Mouse (Mus musculus): ENCODE results near the gene Pip4k2b. TPM values are rescaled to one million over a fixed set of nuclear protein-coding genes. Genes with fewer than 3 reads are reported as not detected.
A peak's percentile ranks its signal among the peaks of the same experiment; 100 is the strongest.

Gene Pip4k2b
- total and polyA plus RNA-seq, 3 experiments: 23.3 to 44.0 (median 30.8) TPM

DNA sequence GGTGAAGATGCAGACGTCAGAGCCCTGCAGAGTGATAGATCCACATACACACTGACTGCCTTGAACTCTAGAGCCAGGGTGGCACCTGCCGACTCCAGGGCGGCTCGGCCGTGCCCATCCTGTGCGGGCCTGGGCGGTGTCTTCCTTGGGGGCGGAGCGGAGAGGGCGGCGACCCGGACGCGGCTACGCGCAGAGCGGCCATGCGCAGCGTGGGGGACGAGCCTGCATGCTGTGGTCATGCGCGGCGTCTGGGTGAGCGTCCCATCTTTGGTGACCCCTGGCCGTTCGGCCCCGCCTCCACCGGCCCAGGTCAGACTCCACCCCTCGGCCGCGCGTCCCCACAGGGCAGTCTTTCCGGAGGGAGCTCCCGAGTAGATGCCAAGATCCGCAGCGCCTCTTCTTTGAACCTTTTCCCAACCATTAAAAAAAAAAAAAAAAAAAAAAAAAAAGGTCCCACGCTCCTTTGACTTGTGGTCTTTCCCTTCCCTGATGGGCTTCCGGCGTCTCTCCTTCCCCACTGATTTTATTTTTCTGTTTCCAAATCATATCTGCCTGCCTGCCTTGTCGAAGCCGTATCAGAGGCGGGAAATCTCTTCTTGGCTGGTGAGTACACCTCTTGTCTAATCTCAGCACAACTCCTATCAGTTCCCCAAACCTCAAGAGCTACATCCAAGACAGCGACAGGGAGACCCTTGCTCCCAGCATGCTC lies 58.7 kb downstream of the Pip4k2b start, which contains the start of gene Cisd3:
Gene Cisd3, plus strand, starts transcription at position 214 of the 709 bp plus-strand sequence.
- dilution Hi-C loops (cut with MboI; ENCODE audit: extremely low pct_ligation_motif_present, extremely low pct_unique_long_range_greater_than_20kb, low sequenced_read_pairs): no loop called here
- in situ Hi-C loops (cut with MboI; ENCODE audit: low pct_ligation_motif_present, low pct_unique_long_range_greater_than_20kb, low sequenced_read_pairs): no loop called here
- H3K9me3 ChIP-seq (replicated peaks; ENCODE audit: low read length): no peaks in the 10 kb centered on the region
- peak within 1 kb of the TSS; percentile 62 to 79 (median 68) for H3K4me3 ChIP-seq (replicated peaks in 1 of 3; ENCODE audit: low read depth in 2 of 3, low read length in 2 of 3, poor library complexity in 1 of 3)
- DNase-seq (ENCODE audit: extremely low read depth): peak; percentile 93
- TF ChIP-seq MEF2A (IDR thresholded peaks at IDR 0.05; ENCODE audit: borderline replicate concordance, low read depth, low read length): peak; percentile 48; the same call in 1 of the 2 replicates
- TF ChIP-seq CTCF (conservative IDR thresholded peaks at IDR 0.05 in 1 of 2, IDR thresholded peaks at IDR 0.05 in 1 of 2; ENCODE audit: low read depth in 2 of 2, low read length in 2 of 2): peak in 1 of 2 experiments; percentile 26; a peak in 1 of 4 replicates
- TF ChIP-seq RAD21 (IDR thresholded peaks at IDR 0.05; ENCODE audit: low read depth, low read length): peak; percentile 10
- no peak for TF ChIP-seq USF2 (conservative IDR thresholded peaks at IDR 0.05; ENCODE audit: low read depth, low read length)
- no peak; the same call in 1 of the 2 replicates for TF ChIP-seq CHD2 (IDR thresholded peaks at IDR 0.05; ENCODE audit: low read length)
- no peak; the same call in 1 of the 2 replicates for TF ChIP-seq CHD1 (IDR thresholded peaks at IDR 0.05; ENCODE audit: low read depth, low read length)
- TF ChIP-seq MXI1 (IDR thresholded peaks at IDR 0.05; ENCODE audit: low read depth, low read length): peak; percentile 88
- TF ChIP-seq GABPA (IDR thresholded peaks at IDR 0.05; ENCODE audit: insufficient replicate concordance, low read depth, low read length): no peak
- TF ChIP-seq JUN (IDR thresholded peaks at IDR 0.05; ENCODE audit: insufficient read depth, low read depth, low read length): no peak
- no peak for TF ChIP-seq ZC3H11A (IDR thresholded peaks at IDR 0.05; ENCODE audit: low read depth, low read length)
- peak; percentile 70 for TF ChIP-seq MAX (IDR thresholded peaks at IDR 0.05; ENCODE audit: low read length)
- 0 out of 2 replicates have a peak, but pooled peaks have one; percentile 9 for TF ChIP-seq NELFE (IDR thresholded peaks at IDR 0.05; ENCODE audit: low read depth, low read length)
- TF ChIP-seq SIN3A (IDR thresholded peaks at IDR 0.05; ENCODE audit: low read length): peak; percentile 79; the same call in 1 of the 2 replicates
- peak; percentile 74 for TF ChIP-seq ZNF384 (IDR thresholded peaks at IDR 0.05; ENCODE audit: low read depth, low read length)
- TF ChIP-seq PAX5 (IDR thresholded peaks at IDR 0.05; ENCODE audit: low read length): no peak
- no peak for TF ChIP-seq RCOR1 (conservative IDR thresholded peaks at IDR 0.05; ENCODE audit: low read depth, low read length)
- TF ChIP-seq POLR2A (IDR thresholded peaks at IDR 0.05; ENCODE audit: low read depth, low read length): peak; percentile 70
- no peak for TF ChIP-seq E2F4 (IDR thresholded peaks at IDR 0.05; ENCODE audit: insufficient replicate concordance, low read depth, low read length)
- no peak for TF ChIP-seq KAT2A (IDR thresholded peaks at IDR 0.05; ENCODE audit: insufficient replicate concordance, low read length)
- peak; percentile 15; the same call in 1 of the 2 replicates for TF ChIP-seq USF1 (IDR thresholded peaks at IDR 0.05; ENCODE audit: low read depth, low read length)
- peak; percentile 53; the same call in 1 of the 2 replicates for TF ChIP-seq IRF4 (IDR thresholded peaks at IDR 0.05; ENCODE audit: low read depth, low read length)
- peak; percentile 21; the same call in 1 of the 2 replicates for TF ChIP-seq MYC (IDR thresholded peaks at IDR 0.05; ENCODE audit: low read depth, low read length)
- TF ChIP-seq UBTF (IDR thresholded peaks at IDR 0.05; ENCODE audit: low read depth, low read length): no peak
- TF ChIP-seq ZKSCAN1 (IDR thresholded peaks at IDR 0.05; ENCODE audit: borderline replicate concordance, low read depth, low read length): no peak
- peak; percentile 93 for TF ChIP-seq NRF1 (IDR thresholded peaks at IDR 0.05; ENCODE audit: low read depth, low read length)
- TF ChIP-seq ETS1 (conservative IDR thresholded peaks at IDR 0.05; ENCODE audit: low read depth, low read length): no peak
- TF ChIP-seq EP300 (IDR thresholded peaks at IDR 0.05; ENCODE audit: low read length): no peak
- TF ChIP-seq TCF12 (IDR thresholded peaks at IDR 0.05; ENCODE audit: low read depth, low read length): peak; percentile 70
- no peak for TF ChIP-seq MAFK (IDR thresholded peaks at IDR 0.05; ENCODE audit: insufficient replicate concordance, low read length)
- TF ChIP-seq ZMIZ1 (IDR thresholded peaks at IDR 0.05; ENCODE audit: low read depth, low read length): no peak
- peak; percentile 69; the same call in 1 of the 2 replicates for TF ChIP-seq TBP (conservative IDR thresholded peaks at IDR 0.05; ENCODE audit: low read depth, low read length)
- TF ChIP-seq SMC3 (IDR thresholded peaks at IDR 0.05; ENCODE audit: low read depth, low read length): peak; percentile 22; the same call in 1 of the 2 replicates
- peak; percentile 61; the same call in 1 of the 2 replicates for TF ChIP-seq ELF1 (IDR thresholded peaks at IDR 0.05; ENCODE audit: low read depth, low read length)
- TF ChIP-seq POLR2AphosphoS2 (IDR thresholded peaks at IDR 0.05; ENCODE audit: low read depth, low read length): no peak; the same call in none of the 2 replicates
- TF ChIP-seq HCFC1 (IDR thresholded peaks at IDR 0.05; ENCODE audit: low read depth, low read length): peak; percentile 47
- peak; percentile 70 for TF ChIP-seq BHLHE40 (IDR thresholded peaks at IDR 0.05; ENCODE audit: low read depth, low read length)
- no peak for TF ChIP-seq MAZ (IDR thresholded peaks at IDR 0.05; ENCODE audit: low read depth, low read length)
- TF ChIP-seq JUND (conservative IDR thresholded peaks at IDR 0.05; ENCODE audit: low read depth, low read length): no peak
- H3K4me1 ChIP-seq (ENCODE audit: control insufficient read depth in 1 of 2, insufficient read depth in 2 of 2): peaks cover 28 to 56% of the 10 kb centered on the region in 2 experiments
- H3K27me3 ChIP-seq (replicated peaks): no peaks in the 10 kb centered on the region
- peaks cover 6% of the 10 kb centered on the region; the same call in 1 of the 2 replicates for H3K79me2 ChIP-seq (replicated peaks; ENCODE audit: control insufficient read depth, extremely low read depth, insufficient read depth, poor library complexity, severe bottlenecking)
- peak within 1 kb of the TSS; percentile 66 for H3K9ac ChIP-seq (ENCODE audit: insufficient read depth, low read depth)
- H3K4me2 ChIP-seq (ENCODE audit: insufficient read depth, low read depth, poor library complexity, severe bottlenecking): peak within 1 kb of the TSS; percentile 91
- H3K27ac ChIP-seq (ENCODE audit: insufficient read depth, low read depth): peak within 1 kb of the TSS; percentile 79
- H3K36me3 ChIP-seq (replicated peaks in 1 of 2; ENCODE audit: control insufficient read depth in 1 of 2, insufficient read depth in 1 of 2, low read length in 1 of 2): peaks cover 38 to 60% of the 10 kb centered on the region in 2 experiments
